Mouse (Mus musculus) neural tube, embryonic 14.5 days (tissue): ENCODE results near the gene Slc4a5. TPM values are rescaled to one million over a fixed set of nuclear protein-coding genes. Genes with fewer than 3 reads are reported as not detected.

ENCODE experiments used
- ATAC-seq: fragments of 200-750 bp; cut with Nextera tagmentation; 2 replicates; pipeline ENCODE4 v1.8.0; 2017; ENCODE audit warnings: low read depth, mild to moderate bottlenecking, moderate TSS enrichment, moderate library complexity
- H3K27ac ChIP-seq: fragments of 300-500 bp; sonication (generic); 2 replicates; pipeline ENCODE4 v1.5.1; 2014; ENCODE audit warnings: low read depth, mild to moderate bottlenecking, control low read depth, low read length, moderate library complexity, mixed read lengths
- H3K27me3 ChIP-seq: fragments of 300-500 bp; sonication (generic); 2 replicates; pipeline ENCODE4 v1.6.1; 2014; ENCODE audit warnings: low read length; ENCODE audit not compliant: control insufficient read depth, insufficient read depth
- H3K36me3 ChIP-seq: fragments of 300-500 bp; sonication (generic); 2 replicates; pipeline ENCODE4 v1.6.1; 2014; ENCODE audit warnings: low read length, mixed read lengths; ENCODE audit not compliant: control insufficient read depth, insufficient read depth
- H3K4me1 ChIP-seq: fragments of 300-500 bp; sonication (generic); 2 replicates; pipeline ENCODE4 v1.6.1; 2014; ENCODE audit warnings: low read length; ENCODE audit not compliant: control insufficient read depth, insufficient read depth
- H3K4me2 ChIP-seq: fragments of 300-500 bp; sonication (generic); 2 replicates; pipeline ENCODE4 v1.6.1; 2014; ENCODE audit warnings: mild to moderate bottlenecking, low read depth, low read length, control low read depth
- H3K4me3 ChIP-seq: fragments of 300-500 bp; sonication (generic); 2 replicates; pipeline ENCODE4 v1.5.1; 2014; ENCODE audit warnings: low read depth, low read length, control low read depth, mixed read lengths
- H3K9ac ChIP-seq: fragments of 300-500 bp; sonication (generic); replicated peaks from 2 replicates; pipeline ENCODE4 v1.6.1; 2014; ENCODE audit warnings: low read depth, mild to moderate bottlenecking, control low read depth, low read length, mixed read lengths
- H3K9me3 ChIP-seq: fragments of 300-500 bp; sonication (generic); 2 replicates; pipeline ENCODE4 v1.6.1; 2016; ENCODE audit warnings: low read length; ENCODE audit not compliant: control insufficient read depth
- WGBS: fragments of 180-500 bp; shearing (Covaris S2); extraction: QIAGEN DNeasy Blood & Tissue Kit; methylation state at CpG from one replicate; pipeline ENCODE4 v1.1.7; 2014; 5-methylcytosine and 5-hydroxymethylcytosine counted together
- polyA plus RNA-seq: library from polyadenylated mRNA; unstranded; fragments of >200 nt; fragmentation: Nextera tagmentation; extraction: Ambion mirVana; gene quantifications from 2 replicates; pipeline ENCODE4 v1.2.1, GENCODE M21; 2014

The Slc4a5 gene
- polyA plus RNA-seq, 1 experiment from 2014 or later = not detected

- no peaks in the 10 kb centered on the region for H3K4me1 ChIP-seq
- H3K4me3 ChIP-seq = no peak overlapping the region
- H3K36me3 ChIP-seq = no peaks in the 10 kb centered on the region
- H3K9me3 ChIP-seq = no peaks in the 10 kb centered on the region
- H3K27me3 ChIP-seq = no peaks in the 10 kb centered on the region
- 45% methylated on average over 2 of the region's 2 CpGs for WGBS
- no peak overlapping the region for H3K27ac ChIP-seq
- no peak overlapping the region for H3K9ac ChIP-seq
- no peak for ATAC-seq
- no peak overlapping the region for H3K4me2 ChIP-seq
Measured at GRCm38 (mm10) chr6:83210495-83210894, 9.1 kb upstream of the Slc4a5 start.

- Histone ChIP-seq H3K36me3 (no peaks in the 10 kb centered on the region), H3K9me3 (no peaks in the 10 kb centered on the region), H3K27me3 (no peaks in the 10 kb centered on the region), H3K4me2 (no peak overlapping the region), H3K4me1 (no peaks in the 10 kb centered on the region), H3K9ac (no peak overlapping the region), H3K27ac (no peak overlapping the region), H3K4me3 (no peak overlapping the region)
- ATAC-seq = no peak
- 14% methylated on average over 5 of the region's 5 CpGs for WGBS
Measured at GRCm38 (mm10) chr6:83211526-83211925, 8.1 kb upstream of the Slc4a5 start.

GRCm38 (mm10) chr6:83215002-83215666, 4.5 kb upstream of the Slc4a5 start:
- 20% methylated on average over 7 of the region's 7 CpGs for WGBS
- no peak overlapping the region for H3K4me3 ChIP-seq
- no peaks in the 10 kb centered on the region for H3K9me3 ChIP-seq
- no peak overlapping the region for H3K4me2 ChIP-seq
- H3K36me3 ChIP-seq = no peaks in the 10 kb centered on the region
- no peaks in the 10 kb centered on the region for H3K4me1 ChIP-seq
- no peak overlapping the region for H3K27ac ChIP-seq
- H3K27me3 ChIP-seq = no peaks in the 10 kb centered on the region
- H3K9ac ChIP-seq = no peak overlapping the region
- ATAC-seq = peak; percentile 91

GRCm38 (mm10) chr6:83231486-83231885, 11.9 kb downstream of the Slc4a5 start:
- Histone ChIP-seq H3K4me2 (no peak overlapping the region), H3K9me3 (no peaks in the 10 kb centered on the region), H3K4me3 (no peak overlapping the region), H3K36me3 (no peaks in the 10 kb centered on the region), H3K9ac (no peak overlapping the region), H3K27me3 (no peaks in the 10 kb centered on the region), H3K27ac (no peak overlapping the region), H3K4me1 (no peaks in the 10 kb centered on the region)
- ATAC-seq = no peak
- 54% methylated on average over 2 of the region's 2 CpGs for WGBS

- H3K4me3 ChIP-seq = no peak overlapping the region
- H3K36me3 ChIP-seq = no peaks in the 10 kb centered on the region
- H3K9ac ChIP-seq = no peak overlapping the region
- H3K27ac ChIP-seq = no peak overlapping the region
- H3K27me3 ChIP-seq = no peaks in the 10 kb centered on the region
- no peaks in the 10 kb centered on the region for H3K4me1 ChIP-seq
- no peaks in the 10 kb centered on the region for H3K9me3 ChIP-seq
- WGBS = 88% methylated on average over 4 of the region's 4 CpGs
- no peak overlapping the region for H3K4me2 ChIP-seq
- no peak for ATAC-seq
Measured at GRCm38 (mm10) chr6:83233306-83233705, 13.7 kb downstream of the Slc4a5 start.

- Histone ChIP-seq H3K4me3 (no peak overlapping the region), H3K4me2 (peak overlapping the region; percentile 23; the same call in 1 of the 2 replicates), H3K36me3 (no peaks in the 10 kb centered on the region), H3K27me3 (no peaks in the 10 kb centered on the region), H3K27ac (no peak overlapping the region), H3K9me3 (no peaks in the 10 kb centered on the region), H3K9ac (no peak overlapping the region), H3K4me1 (no peaks in the 10 kb centered on the region)
- WGBS = 3% methylated on average over 14 of the region's 14 CpGs
- no peak for ATAC-seq
Measured at GRCm38 (mm10) chr6:83234280-83234741, 14.7 kb downstream of the Slc4a5 start.

GRCm38 (mm10) chr6:83237123-83237522, 17.5 kb downstream of the Slc4a5 start:
- Histone ChIP-seq H3K4me2 (peak overlapping the region; percentile 18; the same call in 1 of the 2 replicates), H3K4me1 (no peaks in the 10 kb centered on the region), H3K27ac (no peak overlapping the region), H3K9me3 (no peaks in the 10 kb centered on the region), H3K9ac (0 out of 2 replicates have a peak overlapping the region, but pooled peaks have one; percentile 32), H3K4me3 (no peak overlapping the region), H3K27me3 (0 out of 2 replicates have a peak, but pooled peaks cover 3% of the 10 kb centered on the region), H3K36me3 (no peaks in the 10 kb centered on the region)
- ATAC-seq = no peak
- WGBS = 4% methylated on average over 5 of the region's 9 CpGs

GRCm38 (mm10) chr6:83244422-83245061, 24.9 kb downstream of the Slc4a5 start:
- WGBS = 48% methylated on average over 10 of the region's 10 CpGs

GRCm38 (mm10) chr6:83245134-83245533, 25.5 kb downstream of the Slc4a5 start:
- H3K4me3 ChIP-seq = no peak overlapping the region
- H3K27me3 ChIP-seq = 0 out of 2 replicates have a peak, but pooled peaks cover 3% of the 10 kb centered on the region
- no peaks in the 10 kb centered on the region for H3K9me3 ChIP-seq
- no peaks in the 10 kb centered on the region for H3K36me3 ChIP-seq
- WGBS = 88% methylated on average over 6 of the region's 6 CpGs
- ATAC-seq = no peak
- no peak overlapping the region for H3K9ac ChIP-seq
- H3K27ac ChIP-seq = no peak overlapping the region
- H3K4me2 ChIP-seq = no peak overlapping the region
- H3K4me1 ChIP-seq = no peaks in the 10 kb centered on the region

More at GRCm38 (mm10) chr6:83244422-83245061, 24.9 kb downstream of the Slc4a5 start:
- Histone ChIP-seq H3K27me3 (0 out of 2 replicates have a peak, but pooled peaks cover 3% of the 10 kb centered on the region), H3K9me3 (no peaks in the 10 kb centered on the region), H3K9ac (no peak overlapping the region), H3K4me2 (no peak overlapping the region), H3K36me3 (no peaks in the 10 kb centered on the region), H3K27ac (no peak overlapping the region), H3K4me3 (no peak overlapping the region), H3K4me1 (no peaks in the 10 kb centered on the region)
- ATAC-seq = no peak
